In genomic region chr14:54332176-54333074, GRCm38 (mm10) we compare ENCODE assay signal across 17 mouse cellular contexts. TPM values are rescaled to one million over a fixed set of nuclear protein-coding genes. Genes with fewer than 3 reads are reported as not detected.
A peak's percentile ranks its signal among the peaks of the same experiment; 100 is the strongest.
DNase-seq lines count a peak whose midpoint lies in the region; ATAC-seq lines count a peak whose summit lies in the region.
"Had no signal": no experiment of that assay in that cellular context is flagged by ENCODE, and none has a peak within 500 bp of the region (broad histone marks: within the 10 kb centered on the region; RNA-seq: fewer than 3 reads in every experiment).

No protein-coding gene starts in this region.

- H3K36me3 ChIP-seq in heart, embryonic 13.5 days, result no peaks in the 10 kb centered on the region
- H3K36me3 ChIP-seq in embryonic facial prominence, embryonic 12.5 days, result no peaks in the 10 kb centered on the region
- H3K36me3 ChIP-seq in hindbrain, embryonic 13.5 days, result no peaks in the 10 kb centered on the region
- no peaks in the 10 kb centered on the region for H3K36me3 ChIP-seq in neural tube, embryonic 13.5 days

- peaks cover 29% of the 10 kb centered on the region for H3K4me1 ChIP-seq in heart, embryonic 13.5 days
- no peaks in the 10 kb centered on the region for H3K4me1 ChIP-seq in embryonic facial prominence, embryonic 12.5 days
- peaks cover 3% of the 10 kb centered on the region; the same call in 1 of the 2 replicates for H3K4me1 ChIP-seq in hindbrain, embryonic 13.5 days (replicated peaks)
- peaks cover 2% of the 10 kb centered on the region; the same call in 1 of the 2 replicates for H3K4me1 ChIP-seq in neural tube, embryonic 13.5 days (replicated peaks)

- no peak for ATAC-seq in heart, embryonic 13.5 days (ENCODE audit: extremely low read depth, insufficient number of reproducible peaks, low FRiP score, low TSS enrichment)
- no peak; the same call in 1 of the 2 replicates for ATAC-seq in embryonic facial prominence, embryonic 12.5 days (ENCODE audit: insufficient number of reproducible peaks, insufficient read depth, low FRiP score, low TSS enrichment)
- peak; percentile 61; the same call in 1 of the 2 replicates for ATAC-seq in hindbrain, embryonic 13.5 days (ENCODE audit: low FRiP score)
- no peak; the same call in 1 of the 2 replicates for ATAC-seq in neural tube, embryonic 13.5 days (ENCODE audit: low read depth)
- no peak for ATAC-seq in monocyte, adult 5-6 weeks (replicated peaks; ENCODE audit: insufficient number of reproducible peaks, low FRiP score, low TSS enrichment, poor library complexity, severe bottlenecking)

- H3K27me3 ChIP-seq in heart, embryonic 13.5 days (replicated peaks), result no peaks in the 10 kb centered on the region
- H3K27me3 ChIP-seq in embryonic facial prominence, embryonic 12.5 days, result no peaks in the 10 kb centered on the region
- H3K27me3 ChIP-seq in hindbrain, embryonic 13.5 days, result no peaks in the 10 kb centered on the region
- no peaks in the 10 kb centered on the region for H3K27me3 ChIP-seq in neural tube, embryonic 13.5 days

- no peak overlapping the region for H3K4me2 ChIP-seq in heart, embryonic 13.5 days
- no peak overlapping the region for H3K4me2 ChIP-seq in embryonic facial prominence, embryonic 12.5 days (replicated peaks)
- no peak overlapping the region for H3K4me2 ChIP-seq in hindbrain, embryonic 13.5 days
- no peak overlapping the region for H3K4me2 ChIP-seq in neural tube, embryonic 13.5 days

- no peak for DNase-seq in heart, postnatal 10 days
- no peak for DNase-seq in B cell, adult 2 months
- no peak for DNase-seq in ovary, postnatal 36 days (ENCODE audit: low spot score)
- DNase-seq: cerebellum, adult 11 months; lung, postnatal 36 days had no signal

- H3K9ac ChIP-seq in heart, embryonic 13.5 days, result no peak overlapping the region
- no peak overlapping the region for H3K9ac ChIP-seq in embryonic facial prominence, embryonic 12.5 days
- H3K9ac ChIP-seq in hindbrain, embryonic 13.5 days, result no peak overlapping the region
- H3K9ac ChIP-seq in neural tube, embryonic 13.5 days, result no peak overlapping the region

- peak overlapping the region; percentile 75 for H3K27ac ChIP-seq in heart, embryonic 13.5 days (replicated peaks)
- peak overlapping the region; percentile 30; the same call in 1 of the 2 replicates for H3K27ac ChIP-seq in embryonic facial prominence, embryonic 12.5 days
- H3K27ac ChIP-seq in hindbrain, embryonic 13.5 days, result peak overlapping the region; percentile 73
- H3K27ac ChIP-seq in neural tube, embryonic 13.5 days (replicated peaks), result peak overlapping the region; percentile 64
- H3K27ac ChIP-seq: kidney, postnatal 0 days; stomach, postnatal 0 days had no signal

- 74% methylated on average over 5 of the region's 5 CpGs for WGBS in heart, embryonic 13.5 days
- WGBS in embryonic facial prominence, embryonic 12.5 days, result 60% methylated on average over 5 of the region's 5 CpGs
- 43% methylated on average over 5 of the region's 5 CpGs for WGBS in hindbrain, embryonic 13.5 days
- WGBS in neural tube, embryonic 13.5 days, result 37% methylated on average over 5 of the region's 5 CpGs

- H3K4me3 ChIP-seq in heart, embryonic 13.5 days, result no peak overlapping the region
- H3K4me3 ChIP-seq in embryonic facial prominence, embryonic 12.5 days, result no peak overlapping the region
- no peak overlapping the region for H3K4me3 ChIP-seq in hindbrain, embryonic 13.5 days
- no peak overlapping the region for H3K4me3 ChIP-seq in neural tube, embryonic 13.5 days

- intact Hi-C loops in heart, postnatal 10 days (cut with DNase I), result loop anchor here (10.0 kb wide), 1 partner anchor 438 kb away; no protein-coding TSS in a partner anchor

- H3K9me3 ChIP-seq in heart, embryonic 13.5 days, result no peaks in the 10 kb centered on the region
- no peaks in the 10 kb centered on the region for H3K9me3 ChIP-seq in embryonic facial prominence, embryonic 12.5 days
- H3K9me3 ChIP-seq in hindbrain, embryonic 13.5 days, result no peaks in the 10 kb centered on the region
- H3K9me3 ChIP-seq in neural tube, embryonic 13.5 days, result no peaks in the 10 kb centered on the region

RNA-seq across cellular contexts. Expression of gene Oxa1l, which starts 28.2 kb away (rescaled TPM):
- 49.4 and 56.6 TPM in 2 replicates for polyA plus RNA-seq in heart, embryonic 13.5 days (2015; fragmentation: Nextera tagmentation; extraction: Ambion mirVana)
- total RNA-seq in heart, postnatal 10 days (2021), result 100 to 1,000 TPM; 121 to 125 TPM
- polyA plus RNA-seq in embryonic facial prominence, embryonic 12.5 days (2016; fragmentation: Nextera tagmentation; extraction: Ambion mirVana), result 43.3 and 47.4 TPM in 2 replicates
- 47.7 and 51.3 TPM in 2 replicates for polyA plus RNA-seq in hindbrain, embryonic 13.5 days (2015; fragmentation: Nextera tagmentation; extraction: Ambion mirVana)
- 52.6 and 53.1 TPM in 2 replicates for polyA plus RNA-seq in neural tube, embryonic 13.5 days (2015; fragmentation: Nextera tagmentation; extraction: Ambion mirVana)
- 24.6 to 34.7 TPM (median 29.1 TPM) in 3 replicates for total RNA-seq in monocyte, adult 5-6 weeks (2017)

RNA-seq across cellular contexts. Expression of gene Olfr49, which starts 47.7 kb away (rescaled TPM):
- not detected in 2 replicates for polyA plus RNA-seq in heart, embryonic 13.5 days (2015; fragmentation: Nextera tagmentation; extraction: Ambion mirVana)
- not detected for total RNA-seq in heart, postnatal 10 days (2021)
- polyA plus RNA-seq in embryonic facial prominence, embryonic 12.5 days (2016; fragmentation: Nextera tagmentation; extraction: Ambion mirVana), result not detected in 2 replicates
- polyA plus RNA-seq in hindbrain, embryonic 13.5 days (2015; fragmentation: Nextera tagmentation; extraction: Ambion mirVana), result not detected in 2 replicates
- polyA plus RNA-seq in neural tube, embryonic 13.5 days (2015; fragmentation: Nextera tagmentation; extraction: Ambion mirVana), result not detected in 2 replicates
- total RNA-seq in monocyte, adult 5-6 weeks (2017), result 0.29 TPM in 1 of 3 replicates, not detected in the others
- total RNA-seq: gastrocnemius, adult 8-10 months; layer of hippocampus, postnatal 25 days; liver, adult 2 months; neutrophil, adult 5-6 weeks had no signal
- polyA plus RNA-seq: heart, postnatal 0 days; kidney, postnatal 0 days; liver, adult 2 months had no signal
